Mouse (Mus musculus): ENCODE measurements at regions not wholly inside any gene's neighbourhood (a gene's known extent, or its start where the extent isn't known, plus 50 kb on each side); places are given as distances from the start of the nearest gene placed in this dataset.

DNA sequence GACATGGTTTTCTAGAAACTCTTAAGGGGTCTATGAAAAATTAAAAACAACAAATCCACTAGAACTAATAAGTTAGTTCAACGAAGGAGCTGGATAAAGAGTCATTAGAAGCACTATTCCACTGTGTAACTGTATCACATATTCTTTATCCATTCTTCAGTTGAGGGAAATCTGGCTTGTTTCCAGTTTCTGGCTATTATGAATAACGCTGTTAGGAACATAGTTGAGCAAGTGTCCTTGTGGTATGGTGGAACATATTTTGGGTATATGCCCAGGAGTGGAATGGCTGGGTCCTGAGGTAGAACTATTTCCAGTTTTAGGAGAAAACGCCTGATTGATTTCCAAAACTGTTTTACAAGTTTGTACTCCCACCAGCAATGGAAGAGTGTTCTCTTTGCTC lies 97.7 kb upstream of the Adamts9 start:
- DNase-seq (ENCODE audit: low spot score in 2 of 2) = no peak

- no peak for DNase-seq (ENCODE audit: low spot score in 2 of 2)
Measured at GRCm38 (mm10) chr6:93031812-93032330, 88.6 kb upstream of the Adamts9 start.

DNA sequence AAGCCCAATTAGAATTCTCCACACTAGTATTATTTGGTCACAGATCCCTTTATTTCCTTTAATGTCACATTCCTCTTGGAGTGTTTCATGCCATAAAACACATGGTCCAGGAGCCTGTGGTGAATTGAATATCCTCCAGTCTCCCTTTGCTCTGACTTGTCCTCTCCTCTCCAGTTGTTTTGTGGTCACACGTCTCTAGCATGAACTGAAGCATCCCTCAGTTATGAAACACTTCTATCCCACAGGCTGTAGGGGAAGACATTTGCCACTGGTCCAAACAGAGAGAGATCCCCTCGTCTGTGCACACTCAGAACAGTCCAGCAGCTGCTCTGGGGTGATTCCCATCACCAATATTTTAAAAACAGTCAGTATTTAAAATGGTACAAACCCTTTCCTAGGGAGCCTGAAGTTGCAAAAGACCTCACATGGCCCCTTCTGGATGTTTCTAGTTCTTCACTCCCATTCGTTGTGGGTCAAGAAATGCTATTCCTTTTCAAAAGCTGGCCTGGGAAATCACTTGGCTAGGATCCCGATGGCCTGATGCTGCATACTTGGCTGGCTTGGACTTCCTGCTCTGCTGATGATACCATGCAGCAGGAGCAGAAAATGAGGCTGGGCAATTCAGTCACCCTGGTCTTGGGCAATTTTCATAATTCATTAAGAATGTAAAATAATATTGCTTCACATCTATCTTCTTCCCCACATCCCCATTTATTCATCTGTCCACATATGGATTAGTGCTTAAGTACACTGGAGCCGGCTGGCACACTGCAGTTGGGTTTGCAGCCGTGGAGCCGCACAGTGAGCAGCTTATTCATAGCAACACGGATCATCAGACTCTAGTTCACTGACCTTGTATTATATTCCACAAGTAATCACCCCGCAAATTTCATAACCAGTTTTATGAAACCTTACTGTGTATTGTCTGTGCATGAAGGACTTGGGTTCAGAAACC lies 83.1 kb upstream of the Adamts9 start:
- DNase-seq (ENCODE audit: low spot score in 2 of 2) = no peak

DNA sequence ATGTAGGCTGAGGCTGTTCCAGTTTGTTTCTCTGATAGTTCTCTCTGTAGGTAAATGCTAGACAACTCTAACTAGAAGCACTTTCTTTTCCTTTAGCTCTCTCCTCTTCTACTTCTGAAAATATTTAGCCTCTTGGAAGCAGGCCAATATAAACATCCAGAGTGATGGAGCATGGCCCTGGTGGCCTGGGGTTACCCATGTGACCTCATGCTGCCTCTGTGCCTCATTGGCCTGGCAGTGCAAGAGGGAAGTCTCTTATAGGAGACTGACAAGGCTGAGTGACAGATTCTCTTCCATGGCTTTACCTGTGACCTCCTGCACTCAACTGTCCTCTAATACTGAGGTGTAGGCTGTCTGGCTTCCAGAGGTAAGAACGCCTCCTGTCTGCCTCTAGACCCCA lies 71.2 kb upstream of the Adamts9 start:
- no peak for DNase-seq (ENCODE audit: low spot score in 2 of 2)

DNA sequence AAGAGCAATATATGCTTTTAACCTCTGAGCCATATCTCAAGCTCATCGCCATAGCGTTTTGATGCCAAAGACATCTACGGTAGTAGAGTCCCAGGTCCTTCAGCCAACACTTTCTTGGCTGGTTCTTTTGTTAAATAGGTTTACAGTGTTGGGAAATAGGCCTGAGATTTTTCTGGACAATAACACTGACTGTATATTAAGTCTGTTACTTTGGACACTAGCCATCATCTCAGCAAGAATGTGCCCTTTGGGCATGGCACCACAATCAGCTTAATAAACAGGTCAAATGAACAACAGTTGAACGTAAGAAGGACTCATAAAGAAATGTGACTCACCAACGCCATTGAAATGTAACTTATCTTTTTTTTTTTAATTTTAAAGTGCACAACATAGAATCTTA lies 68.6 kb upstream of the Adamts9 start:
- no peak for DNase-seq (ENCODE audit: low spot score in 2 of 2)

DNA sequence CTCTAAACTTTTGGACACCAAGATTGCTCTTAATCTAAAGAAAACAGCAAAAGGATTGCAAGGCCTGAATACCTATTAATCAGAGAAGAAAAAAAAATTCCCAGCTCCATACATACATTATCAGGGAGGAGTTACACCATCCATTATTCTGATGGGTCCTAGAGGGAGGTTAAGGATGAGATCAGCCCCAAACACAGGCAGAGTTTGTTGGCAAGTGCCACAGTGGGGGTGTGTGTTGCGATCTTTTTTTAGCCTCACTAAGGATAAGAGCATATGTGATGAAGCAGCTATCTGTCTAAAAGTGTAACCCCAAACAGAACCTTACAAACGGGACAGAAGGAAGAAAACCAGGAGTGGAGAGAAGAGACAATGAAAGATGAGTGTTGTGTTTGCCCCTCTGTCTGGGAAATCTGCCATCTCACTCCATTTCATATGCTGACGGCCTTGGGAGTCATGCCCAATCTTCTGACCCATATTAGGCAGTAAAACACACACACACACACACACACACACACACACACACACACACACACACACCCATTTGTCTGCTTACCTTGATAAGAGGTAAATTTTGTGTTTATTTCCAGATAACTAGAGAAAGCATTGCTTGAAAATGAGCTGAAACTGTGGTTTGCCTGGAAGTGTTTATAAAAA lies 61.4 kb upstream of the Adamts9 start:
- peak in 1 of 2 experiments; percentile 13 for DNase-seq (ENCODE audit: low spot score in 2 of 2)

DNA sequence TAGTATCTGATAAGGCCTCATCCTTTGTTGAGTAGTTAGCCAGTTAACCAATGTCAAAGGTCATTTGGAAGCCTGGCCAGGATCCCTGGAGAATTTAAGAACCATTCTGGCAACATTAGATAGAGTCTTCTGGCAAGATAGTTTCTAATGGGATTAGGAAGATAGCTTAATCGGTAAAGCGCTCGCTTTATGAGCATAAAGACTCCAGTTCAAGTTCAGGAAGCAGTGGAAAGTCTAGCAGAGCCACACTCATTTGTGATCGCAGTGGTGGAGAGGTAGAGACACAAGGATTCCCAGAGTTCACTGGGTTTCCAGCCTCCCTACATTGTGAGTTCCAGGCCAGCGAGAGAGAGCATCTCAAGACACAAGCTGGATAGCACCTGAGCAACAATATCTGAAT lies 60.5 kb upstream of the Adamts9 start:
- DNase-seq (ENCODE audit: low spot score in 2 of 2) = no peak

- DNase-seq (ENCODE audit: low spot score in 2 of 2) = no peak
Measured at GRCm38 (mm10) chr6:92993647-92994046, 50.4 kb upstream of the Adamts9 start.
